Mouse (Mus musculus) liver, postnatal 0 days (tissue): ENCODE measurements around the gene Shank1. TPM values are rescaled to one million over a fixed set of nuclear protein-coding genes. Genes with fewer than 3 reads are reported as not detected.

Source experiments
- ATAC-seq: fragments of 200-750 bp; cut with Nextera tagmentation; 2 replicates; pipeline ENCODE4 v1.8.0; 2017; ENCODE audit warnings: mild to moderate bottlenecking, moderate library complexity
- DNase-seq: peaks from one replicate; pipeline ENCODE4 v3.0.0-alpha.2; 2016
- H3K27ac ChIP-seq: fragments of 300-500 bp; sonication (generic); 2 replicates; pipeline ENCODE4 v1.5.1; 2014; ENCODE audit warnings: antibody characterized with exemption, moderate library complexity, mild to moderate bottlenecking, low read depth
- H3K27me3 ChIP-seq: fragments of 300-500 bp; sonication (generic); 2 replicates; pipeline ENCODE4 v1.6.1; 2014; ENCODE audit warnings: low read length, control low read depth, mixed read lengths; ENCODE audit not compliant: insufficient read depth
- H3K36me3 ChIP-seq: fragments of 300-500 bp; sonication (generic); replicated peaks from 2 replicates; pipeline ENCODE4 v1.6.1; 2014; ENCODE audit warnings: mild to moderate bottlenecking, control low read depth, low read length, moderate library complexity, mixed read lengths; ENCODE audit not compliant: insufficient read depth
- H3K4me1 ChIP-seq: fragments of 300-500 bp; sonication (generic); 2 replicates; pipeline ENCODE4 v1.6.1; 2014; ENCODE audit warnings: antibody characterized with exemption, mild to moderate bottlenecking, control low read depth; ENCODE audit not compliant: insufficient read depth
- H3K4me2 ChIP-seq: fragments of 300-500 bp; sonication (generic); 2 replicates; pipeline ENCODE4 v1.6.1; 2014; ENCODE audit warnings: low read depth, mild to moderate bottlenecking, low read length, moderate library complexity, mixed read lengths
- H3K4me3 ChIP-seq: fragments of 300-500 bp; sonication (generic); 2 replicates; pipeline ENCODE4 v1.5.1; 2014; ENCODE audit warnings: low read depth, low read length
- H3K9ac ChIP-seq: fragments of 300-500 bp; sonication (generic); replicated peaks from 2 replicates; pipeline ENCODE4 v1.6.1; 2014; ENCODE audit warnings: mild to moderate bottlenecking, moderate library complexity
- H3K9me3 ChIP-seq: fragments of 300-500 bp; sonication (generic); 2 replicates; pipeline ENCODE4 v1.6.1; 2016; ENCODE audit warnings: mild to moderate bottlenecking, control low read depth, low read length, mixed read lengths
- CTCF ChIP-seq: sonication (generic); IDR thresholded peaks from 2 replicates; pipeline ENCODE4 v1.5.1; 2016; ENCODE audit warnings: antibody characterized with exemption, low read depth
- EP300 ChIP-seq: IDR thresholded peaks from 2 replicates; pipeline ENCODE4 v1.6.1; 2016; ENCODE audit warnings: antibody characterized with exemption, low read depth, mild to moderate bottlenecking
- WGBS: fragments of 180-500 bp; shearing (Covaris S2); extraction: QIAGEN DNeasy Blood & Tissue Kit; methylation state at CpG from one replicate; pipeline ENCODE4 v1.1.7; 2014; ENCODE audit not compliant: insufficient replicate concordance; 5-methylcytosine and 5-hydroxymethylcytosine counted together
- polyA plus RNA-seq: library from polyadenylated mRNA; unstranded; fragments of >200 nt; fragmentation: Nextera tagmentation; extraction: Ambion mirVana; gene quantifications from 2 replicates; pipeline ENCODE4 v1.2.1, GENCODE M21; 2015

Gene Shank1
- polyA plus RNA-seq, 1 experiment from 2014 or later: not detected

GRCm38 (mm10) chr7:44341714-44342113 is 31.7 kb downstream of the Shank1 start:
- Histone ChIP-seq H3K9ac (no peak overlapping the region), H3K36me3 (no peaks in the 10 kb centered on the region), H3K9me3 (no peaks in the 10 kb centered on the region), H3K4me2 (no peak overlapping the region), H3K4me1 (no peaks in the 10 kb centered on the region), H3K27me3 (peaks cover 22% of the 10 kb centered on the region), H3K4me3 (no peak overlapping the region), H3K27ac (no peak overlapping the region)
- no peak for TF ChIP-seq EP300
- no peak for TF ChIP-seq CTCF
- DNase-seq (no peak), ATAC-seq (no peak)
- WGBS: 50% methylated on average over 5 of the region's 5 CpGs

- H3K27me3 ChIP-seq: peaks cover 7% of the 10 kb centered on the region; the same call in 1 of the 2 replicates
- WGBS: 23% methylated on average over 11 of the region's 11 CpGs
- no peak overlapping the region for H3K9ac ChIP-seq
- no peak overlapping the region for H3K4me3 ChIP-seq
- H3K27ac ChIP-seq: no peak overlapping the region
- TF ChIP-seq EP300 (no peak), CTCF (no peak)
- DNase-seq (no peak), ATAC-seq (no peak)
- no peaks in the 10 kb centered on the region for H3K36me3 ChIP-seq
- H3K4me1 ChIP-seq: no peaks in the 10 kb centered on the region
- H3K9me3 ChIP-seq: no peaks in the 10 kb centered on the region
- no peak overlapping the region for H3K4me2 ChIP-seq
Measured at GRCm38 (mm10) chr7:44343459-44344015, 33.5 kb downstream of the Shank1 start.

GRCm38 (mm10) chr7:44344622-44345021 is 34.6 kb downstream of the Shank1 start:
- no peaks in the 10 kb centered on the region for H3K36me3 ChIP-seq
- ATAC-seq (no peak), DNase-seq (no peak)
- no peak overlapping the region for H3K27ac ChIP-seq
- 0 out of 2 replicates have a peak, but pooled peaks cover 8% of the 10 kb centered on the region for H3K27me3 ChIP-seq
- no peaks in the 10 kb centered on the region for H3K4me1 ChIP-seq
- WGBS: 36% methylated on average over 12 of the region's 12 CpGs
- TF ChIP-seq EP300 (no peak), CTCF (no peak)
- H3K9me3 ChIP-seq: no peaks in the 10 kb centered on the region
- no peak overlapping the region for H3K9ac ChIP-seq
- no peak overlapping the region for H3K4me3 ChIP-seq
- H3K4me2 ChIP-seq: no peak overlapping the region

GRCm38 (mm10) chr7:44349043-44349442 is 39.0 kb downstream of the Shank1 start:
- Histone ChIP-seq H3K4me1 (0 out of 2 replicates have a peak, but pooled peaks cover 2% of the 10 kb centered on the region), H3K27me3 (peaks cover 51% of the 10 kb centered on the region), H3K9ac (no peak overlapping the region), H3K27ac (no peak overlapping the region), H3K4me2 (no peak overlapping the region), H3K9me3 (no peaks in the 10 kb centered on the region), H3K36me3 (no peaks in the 10 kb centered on the region), H3K4me3 (no peak overlapping the region)
- no peak for TF ChIP-seq EP300
- no peak for TF ChIP-seq CTCF
- no peak for DNase-seq
- 14% methylated on average over 3 of the region's 3 CpGs for WGBS
- ATAC-seq: no peak

GRCm38 (mm10) chr7:44350957-44351711 is 41.1 kb downstream of the Shank1 start:
- peak overlapping the region; percentile 53 for H3K4me2 ChIP-seq
- H3K36me3 ChIP-seq: no peaks in the 10 kb centered on the region
- H3K9me3 ChIP-seq: no peaks in the 10 kb centered on the region
- DNase-seq: peak; percentile 79
- no peak overlapping the region for H3K9ac ChIP-seq
- peaks cover 72% of the 10 kb centered on the region for H3K27me3 ChIP-seq
- H3K27ac ChIP-seq: no peak overlapping the region
- TF ChIP-seq CTCF (peak; percentile 89), EP300 (no peak)
- ATAC-seq: peak; percentile 66
- 0 out of 2 replicates have a peak overlapping the region, but pooled peaks have one; percentile 10 for H3K4me3 ChIP-seq
- 0 out of 2 replicates have a peak, but pooled peaks cover 2% of the 10 kb centered on the region for H3K4me1 ChIP-seq
- 8% methylated on average over 25 of the region's 25 CpGs for WGBS

- Histone ChIP-seq H3K36me3 (no peaks in the 10 kb centered on the region), H3K4me3 (no peak overlapping the region), H3K4me2 (no peak overlapping the region), H3K4me1 (0 out of 2 replicates have a peak, but pooled peaks cover 2% of the 10 kb centered on the region), H3K9ac (no peak overlapping the region), H3K27me3 (peaks cover 82% of the 10 kb centered on the region), H3K9me3 (no peaks in the 10 kb centered on the region), H3K27ac (no peak overlapping the region)
- 0 out of 2 replicates have a peak, but pooled peaks have one; percentile 8 for ATAC-seq
- no peak for DNase-seq
- TF ChIP-seq EP300 (no peak), CTCF (no peak)
- 6% methylated on average over 67 of the region's 71 CpGs for WGBS
Measured at GRCm38 (mm10) chr7:44351881-44352749, 42.1 kb downstream of the Shank1 start.
